Mouse (Mus musculus) lung, adult 18-20 months (tissue): ENCODE results near the gene Ptprd.
"Not testable (repeated sequence)": the region's sequence is repeated elsewhere in the genome, so short reads cannot be mapped to it uniquely, and the experiment has no call there.

ENCODE experiments used
- DNase-seq, 2 experiments: peaks; one replicate each; pipeline ENCODE4 v3.0.0; 2022; ENCODE audit warnings: mixed read lengths in 2 of 2

Gene Ptprd

DNA sequence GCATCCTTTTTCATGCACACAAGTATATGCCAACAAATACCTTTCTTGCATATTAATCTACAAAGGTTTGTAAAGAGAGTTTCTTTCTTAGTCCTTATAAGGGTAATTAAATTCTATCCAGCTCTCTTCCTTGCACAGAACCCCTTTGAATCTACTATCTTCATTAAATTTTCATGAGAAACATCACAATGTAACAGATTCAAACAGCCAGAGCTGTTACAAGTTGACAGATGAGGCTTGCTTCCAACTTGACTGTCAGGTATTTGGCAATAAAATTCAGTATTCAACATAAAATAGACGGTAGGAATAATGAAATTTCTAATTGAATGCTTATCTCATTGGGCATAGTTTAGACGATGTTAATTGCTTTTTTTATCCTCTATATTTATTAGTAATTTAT is 2067.4 kb downstream of the Ptprd start:
- DNase-seq, result no peak

DNA sequence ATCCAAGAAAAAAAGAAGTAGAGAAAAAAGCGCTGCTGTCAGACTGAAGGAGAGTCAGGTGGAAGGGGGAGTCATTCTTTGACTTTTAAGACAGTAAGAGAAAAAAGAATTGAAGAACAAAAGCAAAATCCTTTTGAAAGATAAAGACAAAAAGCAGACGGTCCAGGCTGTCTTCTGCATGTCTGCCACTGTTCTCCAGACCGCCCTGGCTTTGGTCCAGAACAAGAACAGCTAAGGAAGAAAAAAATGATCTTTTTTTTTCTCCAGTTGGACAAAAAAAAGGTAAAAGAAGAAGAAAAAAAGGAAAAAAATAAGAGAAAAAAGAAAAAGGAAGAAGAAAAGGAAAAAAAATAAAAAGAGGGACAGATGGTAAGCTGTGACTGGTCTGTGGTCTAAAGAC is 2073.9 kb downstream of the Ptprd start:
- DNase-seq, result no peak

DNA sequence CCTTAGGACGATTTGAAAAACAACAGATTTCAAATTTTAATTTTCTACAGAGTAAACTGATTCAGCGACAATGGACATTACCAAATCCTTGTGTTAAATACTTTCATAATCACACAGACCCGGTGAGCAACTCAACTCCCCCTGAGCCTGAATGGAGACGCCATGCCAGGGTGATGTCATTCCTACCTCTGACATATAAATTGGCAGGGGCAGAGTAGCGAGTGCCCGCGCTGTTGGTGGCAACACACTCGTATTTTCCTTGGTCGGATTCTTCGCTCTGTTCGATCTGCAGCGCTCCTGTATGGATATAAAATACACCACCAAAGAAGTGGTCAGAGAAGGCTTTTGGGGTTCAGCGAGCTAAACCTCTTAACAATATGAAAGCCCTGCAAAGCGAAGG is 2075.1 kb downstream of the Ptprd start:
- DNase-seq, result no peak

DNA sequence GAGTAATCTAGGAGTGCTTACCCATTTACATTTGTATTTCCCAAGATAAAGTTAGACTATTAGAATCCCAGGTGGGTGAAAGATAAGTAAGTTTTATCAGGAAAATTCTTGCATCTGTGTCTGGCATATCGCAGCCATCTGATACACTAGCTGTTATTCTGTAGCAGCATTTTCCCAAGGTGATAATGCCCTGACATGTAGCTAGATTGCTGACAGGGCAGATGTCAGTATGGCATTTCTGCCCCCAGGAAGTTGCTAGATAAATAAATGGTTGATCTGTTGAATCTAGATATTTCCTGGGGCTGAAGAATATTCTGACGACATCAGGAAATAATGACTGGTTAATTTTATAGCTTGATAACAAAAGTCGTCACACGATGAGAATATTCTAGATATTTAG is 2119.9 kb downstream of the Ptprd start:
- no peak for DNase-seq

DNA sequence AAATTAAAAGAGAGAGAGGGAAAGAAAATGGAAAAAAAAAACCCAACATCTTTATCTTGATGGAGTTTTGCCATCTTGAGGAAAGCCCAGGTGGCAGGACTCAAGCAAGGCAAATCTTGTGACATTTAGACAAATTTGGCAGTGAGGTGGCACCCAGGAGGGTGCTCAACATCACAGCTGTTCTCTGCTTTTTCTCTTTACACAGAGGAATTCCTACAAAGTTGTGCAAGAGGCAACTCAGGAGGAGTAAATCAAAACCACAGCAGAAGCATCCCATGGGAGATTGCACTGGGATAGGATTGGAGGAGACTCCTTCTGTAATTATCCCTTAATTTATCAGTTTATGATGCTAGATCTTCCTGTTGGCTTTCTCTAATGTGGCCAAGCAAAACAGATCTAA is 2121.9 kb downstream of the Ptprd start:
- peak in 1 of 2 experiments; percentile 0 for DNase-seq

DNA sequence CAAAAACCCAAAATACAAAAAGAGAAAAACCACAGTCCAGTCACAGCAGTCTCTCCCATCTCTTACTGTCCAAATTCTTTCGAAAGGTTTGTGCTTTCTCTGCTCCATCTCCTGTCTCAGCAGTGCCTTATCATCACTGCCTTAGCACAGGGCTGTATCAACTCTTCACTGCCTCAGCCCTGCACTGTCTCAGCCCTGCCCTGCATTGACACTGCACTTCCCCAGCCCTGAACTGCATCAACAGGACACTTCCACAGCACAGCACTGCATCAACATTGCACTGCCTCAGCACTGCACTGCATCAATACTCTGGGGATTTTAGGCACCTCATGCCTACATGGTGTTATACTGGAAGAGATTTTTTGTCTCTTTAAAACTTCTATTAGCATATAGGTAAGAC is 2135.7 kb downstream of the Ptprd start:
- DNase-seq, result no peak

DNA sequence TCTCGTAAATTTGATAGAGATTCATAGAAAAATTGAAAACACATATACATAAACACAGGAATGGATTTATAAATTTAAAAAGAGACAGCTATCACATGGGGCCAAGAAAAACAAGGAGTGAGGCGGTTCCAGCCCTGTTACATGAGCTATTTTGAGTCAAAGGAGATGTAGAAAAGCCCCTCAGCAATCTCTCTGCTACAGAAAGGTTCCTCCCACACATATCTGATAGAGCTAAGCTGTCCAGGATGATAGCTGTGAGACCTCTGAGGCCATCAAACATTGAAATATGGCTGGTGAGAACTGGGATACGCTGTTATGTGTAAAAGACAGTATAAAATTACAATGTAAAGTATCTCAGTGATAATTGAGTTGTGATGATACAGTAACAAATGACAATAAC is 2138.5 kb downstream of the Ptprd start:
- DNase-seq, result no peak

DNA sequence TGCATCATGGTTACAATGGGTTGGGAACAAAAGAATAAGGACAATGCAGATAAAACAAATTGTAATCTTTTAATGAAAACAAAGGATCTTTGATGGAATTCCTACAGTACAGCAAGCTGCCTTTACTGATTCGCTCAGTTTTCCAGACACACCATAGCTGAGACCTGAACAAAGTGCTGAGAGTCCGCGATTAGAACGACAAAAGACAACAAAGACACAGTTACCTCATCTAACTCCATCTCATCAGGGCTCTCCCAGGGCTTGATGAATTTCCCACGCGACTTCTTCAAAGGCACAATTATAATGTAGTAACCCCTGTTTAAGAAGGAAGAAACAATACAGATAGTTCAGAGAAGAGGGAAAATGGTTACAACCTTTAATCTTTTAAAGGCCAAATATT is 2140.0 kb downstream of the Ptprd start:
- no peak for DNase-seq

DNA sequence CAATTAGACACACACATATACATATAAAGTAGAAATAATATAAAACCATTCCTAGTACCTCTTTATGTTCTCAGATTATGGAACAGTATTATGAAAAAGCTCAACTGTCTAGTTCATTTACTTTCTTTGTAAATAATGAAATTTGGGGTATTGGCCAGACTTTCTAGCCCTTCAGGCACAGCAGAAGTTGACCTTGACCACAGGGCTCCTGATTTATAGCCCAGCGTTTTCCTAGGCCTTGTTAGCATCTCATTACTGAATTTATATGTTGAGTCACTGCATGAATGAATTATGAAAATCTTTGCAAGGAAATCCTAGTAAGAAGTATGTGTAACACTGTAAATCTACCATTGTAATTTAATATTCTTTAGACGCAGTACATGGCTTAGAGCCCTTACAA is 2154.9 kb downstream of the Ptprd start:
- no peak for DNase-seq

DNA sequence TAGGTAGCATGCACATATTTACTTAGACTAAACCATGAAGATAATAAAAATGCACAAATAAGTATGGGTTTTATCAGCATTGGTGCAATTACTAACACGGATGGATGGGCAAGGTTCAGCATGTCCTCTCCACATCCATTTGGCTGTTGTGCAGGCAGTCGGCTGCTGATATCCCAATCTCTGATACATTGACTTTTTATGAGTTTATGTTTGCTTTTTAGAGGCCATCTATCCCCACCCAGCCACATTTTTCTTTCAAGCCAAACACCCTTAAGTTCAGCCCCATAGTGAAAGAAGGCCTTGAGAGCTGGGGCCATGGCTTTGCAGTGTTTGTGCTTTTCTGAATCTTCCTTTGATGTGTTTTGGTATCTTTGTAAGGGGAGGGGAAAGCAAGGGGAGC is 2166.1 kb downstream of the Ptprd start:
- no peak for DNase-seq

DNA sequence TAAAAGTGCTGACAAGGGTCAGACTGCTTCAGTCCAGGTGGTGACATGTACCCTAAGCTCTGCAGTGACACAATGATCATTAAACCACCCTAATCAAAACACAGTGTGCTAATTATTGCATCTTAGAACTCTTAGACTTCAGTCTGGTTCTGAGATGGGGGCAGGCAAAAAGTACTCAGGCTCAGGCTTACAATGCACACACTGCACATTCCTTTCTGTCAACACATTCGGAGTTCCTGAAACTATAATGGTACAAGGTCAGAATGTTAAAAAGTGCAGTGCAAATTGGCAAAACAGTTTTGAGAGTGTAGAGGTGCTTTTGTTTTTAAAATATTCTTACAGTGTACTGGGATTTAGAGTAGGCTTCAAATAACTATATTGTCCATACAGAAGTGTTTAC is 2167.0 kb downstream of the Ptprd start:
- no peak for DNase-seq

DNA sequence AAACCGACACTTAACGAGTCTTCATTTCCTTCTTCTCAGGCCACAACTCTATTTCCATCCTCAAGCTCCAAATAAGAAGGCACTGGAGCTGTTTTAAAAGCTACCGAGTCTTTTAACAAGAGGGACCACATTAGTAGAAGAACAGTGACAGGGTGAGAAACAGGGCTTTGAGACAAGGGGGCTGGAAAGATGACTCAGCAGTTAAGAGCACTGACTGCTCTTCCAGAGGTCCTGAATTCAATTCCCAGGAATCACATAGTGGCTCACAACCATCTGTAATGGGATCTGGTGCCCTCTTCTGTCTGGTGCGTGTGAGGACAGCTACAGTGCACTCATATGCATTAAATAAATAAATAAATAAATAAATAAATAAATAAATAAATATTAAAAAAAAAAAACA is 2174.6 kb downstream of the Ptprd start:
- DNase-seq, result not testable (repeated sequence)

DNA sequence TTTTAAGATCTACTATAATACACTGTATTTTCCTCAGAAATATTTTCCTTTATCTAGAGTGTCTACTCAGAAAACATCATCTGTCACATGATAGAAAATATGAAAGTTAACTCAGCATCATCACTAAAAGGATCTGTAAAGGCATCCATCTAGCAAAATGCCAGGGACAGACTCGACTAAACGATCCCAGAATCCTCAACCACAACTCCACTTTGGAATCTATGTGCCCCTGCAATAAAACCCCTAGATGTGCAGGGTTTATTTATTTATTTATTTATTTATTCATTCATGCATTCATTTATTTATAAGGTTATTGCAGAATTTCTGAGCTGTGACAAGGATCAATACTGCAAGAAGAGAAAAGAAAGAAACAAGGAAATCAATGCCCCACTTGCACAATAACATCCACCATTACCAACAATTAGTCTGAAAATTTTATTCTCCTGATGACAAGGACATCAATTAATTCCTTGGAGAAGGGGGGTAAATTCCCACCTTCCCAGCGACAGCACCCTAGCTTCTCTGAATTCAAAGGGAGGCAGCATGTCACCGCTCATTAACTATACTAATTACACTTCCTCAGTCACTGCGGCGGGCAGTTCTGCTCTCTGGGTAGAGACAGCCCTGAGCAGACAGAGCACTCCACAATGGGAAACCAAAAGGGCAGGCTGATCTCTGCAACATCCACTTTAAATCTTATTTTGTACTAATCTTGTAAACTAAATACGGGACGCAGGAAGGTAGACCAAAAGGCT is 2186.0 kb downstream of the Ptprd start:
- no peak for DNase-seq

DNA sequence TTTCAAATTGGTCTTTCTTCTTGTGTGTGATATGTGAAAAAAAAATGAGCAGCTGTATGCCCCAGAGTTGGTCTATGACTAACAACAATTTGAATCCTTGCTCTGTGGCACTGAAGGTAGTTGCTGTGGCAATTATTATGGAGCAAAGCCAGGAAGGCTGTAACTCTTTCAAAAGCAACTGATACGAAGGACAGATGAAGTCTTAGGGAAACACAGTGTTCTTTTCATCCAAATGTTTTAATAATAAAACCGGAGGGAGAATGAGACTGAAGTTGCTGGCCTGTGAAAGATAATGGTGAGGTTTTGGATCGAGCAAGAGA is 2187.3 kb downstream of the Ptprd start:
- DNase-seq, result peak in 1 of 2 experiments; percentile 14

DNA sequence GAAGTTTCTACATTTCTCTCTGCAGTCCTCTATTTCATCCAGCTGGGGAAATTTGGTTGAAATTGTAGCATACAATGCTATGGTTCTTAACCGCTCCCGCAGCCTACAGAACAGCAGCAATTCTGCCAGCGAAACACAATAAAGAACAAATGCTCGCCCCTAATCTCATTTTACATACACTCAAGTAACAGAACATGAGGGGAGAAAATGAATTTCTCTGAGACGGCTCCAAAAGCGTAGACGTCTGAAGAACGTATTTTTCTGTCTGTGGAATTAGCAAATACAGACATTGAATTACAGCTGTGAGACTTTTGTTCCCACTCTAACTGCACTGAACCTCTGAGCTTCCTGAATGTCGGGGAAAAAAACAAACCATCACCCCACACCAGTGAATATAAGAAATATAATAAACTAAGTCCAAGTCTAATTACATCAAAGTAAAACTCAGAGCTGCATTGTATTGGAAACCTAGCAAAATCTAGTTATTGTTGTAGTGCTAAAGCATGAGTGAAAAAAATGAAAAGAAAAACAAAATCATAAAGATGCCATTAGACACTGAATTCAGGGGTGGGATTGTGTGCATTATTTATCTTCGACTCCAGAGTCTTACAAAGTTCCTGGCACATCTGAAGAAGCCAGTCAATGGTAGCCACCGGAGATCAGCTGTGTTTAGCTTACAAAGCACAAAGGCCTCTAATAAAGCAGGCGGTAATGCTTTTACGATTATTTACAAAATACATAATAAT is 2187.8 kb downstream of the Ptprd start:
- DNase-seq, result no peak

DNA sequence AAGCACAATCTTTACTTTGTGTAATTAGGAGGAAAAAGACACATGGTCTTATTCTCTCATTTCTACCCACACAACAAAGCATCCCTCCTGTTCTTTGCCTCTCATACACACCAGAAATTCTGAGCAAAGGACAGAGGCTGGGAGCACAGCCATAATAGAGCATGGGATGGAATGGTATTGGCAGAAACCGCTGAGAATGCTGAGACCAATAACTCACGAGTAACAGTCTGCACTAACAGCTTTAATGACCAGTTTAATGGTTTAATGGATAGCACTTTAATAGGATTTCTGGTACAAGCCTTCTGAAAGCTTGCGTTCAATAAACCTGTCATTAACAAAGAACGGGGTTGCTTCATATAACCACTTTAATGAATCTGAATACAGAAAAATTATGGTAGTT is 2190.1 kb downstream of the Ptprd start:
- DNase-seq, result no peak

DNA sequence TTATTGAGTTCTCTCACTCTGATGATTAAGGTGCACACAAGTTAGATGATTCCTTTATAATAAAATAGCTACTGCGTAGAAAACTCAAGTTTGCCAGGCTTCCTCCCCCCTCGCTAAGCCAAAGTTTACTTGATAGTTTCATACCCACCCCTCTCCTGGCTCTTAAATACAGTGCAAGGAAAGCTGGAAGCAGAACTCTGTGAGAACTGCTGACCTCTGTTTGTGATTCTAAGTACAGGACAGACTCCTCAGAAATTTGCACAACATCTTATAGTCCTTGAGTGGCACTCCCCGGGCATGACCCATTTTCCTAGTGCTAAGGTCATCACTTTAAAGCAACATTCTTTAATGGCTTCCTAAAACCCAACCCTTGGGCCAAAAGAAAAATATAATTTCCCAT is 2196.7 kb downstream of the Ptprd start:
- no peak for DNase-seq

DNA sequence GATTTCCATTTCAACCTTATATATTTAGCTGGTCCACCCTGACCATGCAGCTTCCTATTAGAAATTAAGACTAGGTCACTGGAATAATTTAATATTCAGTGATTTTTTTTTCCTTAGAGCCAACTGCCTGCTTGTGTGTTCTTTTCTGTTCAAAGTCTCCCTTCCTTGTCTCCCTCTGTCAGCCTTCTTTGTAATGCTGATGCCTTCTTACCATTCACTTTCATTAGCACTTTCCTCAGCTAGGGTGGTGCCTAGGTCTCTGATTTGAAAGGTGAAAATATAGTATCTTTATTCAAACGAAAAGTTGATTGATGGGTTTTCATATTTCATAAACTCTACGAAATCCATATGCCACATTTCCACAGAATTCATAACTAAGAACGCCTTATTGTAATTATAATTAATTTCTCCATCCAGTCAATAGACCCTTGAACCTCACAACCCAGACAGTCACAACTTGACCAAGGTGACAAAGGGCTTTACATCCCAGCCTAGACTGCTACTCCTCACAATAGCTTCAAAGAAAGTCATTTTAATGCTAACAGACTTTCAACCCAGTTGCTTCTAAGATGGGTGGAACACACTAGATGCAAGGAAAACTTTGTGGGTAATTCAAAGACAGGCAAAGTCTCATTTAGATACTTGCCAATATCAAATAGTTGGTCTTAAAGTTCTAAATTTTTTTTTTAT is 2197.5 kb downstream of the Ptprd start:
- no peak for DNase-seq

DNA sequence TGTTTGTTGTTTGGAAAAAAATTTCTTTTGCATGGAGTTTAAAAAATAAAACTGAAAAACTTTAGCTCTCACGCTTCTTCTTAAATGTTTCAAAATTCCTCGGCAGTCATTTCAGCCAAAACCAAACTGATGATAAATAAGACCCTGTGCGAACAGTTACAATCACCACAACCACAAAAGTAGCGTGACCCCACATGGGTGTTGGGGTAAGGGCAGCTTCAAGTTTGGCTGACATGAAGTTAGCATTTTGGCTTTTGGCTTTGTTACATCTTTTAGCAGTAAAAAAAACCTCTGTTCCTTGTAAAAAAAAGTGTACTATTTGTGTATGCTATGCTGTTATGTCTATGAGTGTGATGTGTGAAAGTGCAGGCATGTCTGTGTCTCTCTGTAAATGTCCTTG is 2203.2 kb downstream of the Ptprd start:
- DNase-seq, result no peak

DNA sequence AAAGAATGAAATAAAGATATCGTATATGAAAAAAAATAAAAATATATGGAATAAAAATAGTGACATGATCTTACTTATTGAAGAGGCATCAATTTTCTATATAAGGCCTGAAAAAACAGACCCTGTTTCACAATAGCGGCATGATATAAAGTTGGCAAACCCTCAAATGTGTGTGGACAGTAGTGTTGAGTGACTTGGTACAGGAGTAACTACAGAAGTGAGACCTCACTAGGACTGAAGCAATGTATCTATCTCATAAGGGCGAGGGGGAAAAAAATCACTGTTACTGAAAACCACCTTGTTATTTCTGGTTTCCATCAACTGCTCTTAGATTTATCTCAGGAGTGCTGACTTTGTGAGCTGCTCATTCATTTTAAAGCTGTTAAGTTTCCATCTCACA is 2204.5 kb downstream of the Ptprd start:
- DNase-seq, result no peak

DNA sequence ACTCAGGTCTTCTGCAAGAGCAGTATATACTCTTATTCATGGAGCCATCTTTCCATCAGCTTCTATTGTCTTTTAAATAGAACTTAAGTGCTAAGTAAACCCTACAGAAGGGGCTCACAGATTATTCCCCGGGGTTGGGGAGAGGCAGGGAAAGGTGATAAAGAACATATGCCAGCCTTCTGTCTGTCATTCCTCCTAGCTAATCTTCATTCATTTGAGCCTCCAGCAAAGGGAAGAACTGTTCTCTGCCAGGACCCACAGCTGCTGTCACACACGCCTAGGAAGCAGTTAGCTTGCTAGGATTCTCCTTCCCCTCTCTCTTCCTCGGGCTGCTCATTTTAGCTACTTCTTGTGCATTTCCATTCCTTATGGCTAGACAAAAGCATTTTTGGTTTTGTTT is 2205.0 kb downstream of the Ptprd start:
- no peak for DNase-seq

DNA sequence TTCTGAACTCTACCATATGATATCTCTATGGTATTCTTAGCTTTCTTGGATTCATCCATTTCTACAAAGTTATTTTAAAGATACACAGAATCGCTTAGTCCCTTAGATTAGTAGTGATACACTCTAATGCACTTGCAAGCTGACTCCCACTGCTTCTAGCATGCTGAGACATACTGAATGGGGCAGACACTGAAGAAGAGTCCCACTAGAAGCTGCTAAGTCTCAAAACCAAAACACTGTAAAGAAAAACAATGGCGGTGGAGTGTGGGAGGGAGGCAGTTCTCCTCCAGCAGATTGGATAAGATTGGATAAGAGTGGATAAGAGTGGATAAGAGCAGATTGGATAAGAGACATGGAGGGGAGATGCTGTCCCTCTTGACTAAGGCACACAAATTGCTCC is 2207.6 kb downstream of the Ptprd start:
- DNase-seq, result no peak

DNA sequence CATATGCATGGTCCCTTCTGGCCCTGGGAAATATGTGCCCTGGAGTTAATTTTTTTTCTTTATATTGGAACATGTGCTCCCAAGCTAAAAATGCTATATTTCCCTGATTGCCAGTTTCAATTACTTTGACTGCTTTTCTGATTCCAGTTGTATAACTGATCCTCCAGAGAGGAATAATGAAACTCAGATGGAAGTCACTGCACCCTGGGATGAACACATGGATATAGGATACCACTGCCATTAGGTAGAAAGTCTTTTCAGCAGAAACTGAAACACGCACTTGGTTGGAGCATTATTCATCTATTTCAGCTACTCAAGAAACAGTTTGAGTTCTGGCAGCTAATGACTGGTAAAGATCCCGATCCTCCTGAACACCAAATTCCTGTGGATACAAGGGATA is 2211.5 kb downstream of the Ptprd start:
- no peak for DNase-seq

DNA sequence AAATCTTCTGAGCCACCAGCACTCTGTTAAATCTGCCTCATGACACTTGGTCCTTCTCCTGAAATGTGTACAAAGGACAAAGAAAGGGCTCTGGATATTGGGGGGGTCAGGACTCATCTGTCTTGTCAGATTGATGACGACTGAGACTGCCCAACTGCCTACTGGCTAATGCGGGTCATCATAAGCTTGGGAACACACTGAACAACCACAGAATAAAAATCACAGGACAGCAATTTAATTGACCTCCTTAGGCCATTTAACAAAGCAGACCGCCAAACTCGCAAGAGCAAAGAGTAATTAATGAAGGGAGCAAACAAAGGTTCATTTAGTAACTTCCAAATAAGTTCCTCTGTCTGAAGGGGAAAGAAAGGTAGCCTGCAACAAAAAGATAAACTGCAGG is 2215.9 kb downstream of the Ptprd start:
- no peak for DNase-seq
